Mouse (Mus musculus) liver, embryonic 12.5 days (tissue): Measurements from ENCODE around the gene Fam214a. TPM values are rescaled to one million over a fixed set of nuclear protein-coding genes. Genes with fewer than 3 reads are reported as not detected.

Experiments used
- ATAC-seq: fragments of 200-750 bp; cut with Nextera tagmentation; 2 replicates; pipeline ENCODE4 v1.8.0; 2017; ENCODE audit warnings: moderate number of reproducible peaks, mild to moderate bottlenecking, moderate library complexity
- H3K27ac ChIP-seq: fragments of 300-500 bp; sonication (generic); 2 replicates; pipeline ENCODE4 v1.5.1; 2016; ENCODE audit warnings: mild to moderate bottlenecking
- H3K27me3 ChIP-seq: fragments of 300-500 bp; sonication (generic); replicated peaks from 2 replicates; pipeline ENCODE4 v1.6.1; 2016; ENCODE audit warnings: mild to moderate bottlenecking, moderate library complexity
- H3K36me3 ChIP-seq: fragments of 300-500 bp; sonication (generic); 2 replicates; pipeline ENCODE4 v1.6.1; 2016; ENCODE audit warnings: mild to moderate bottlenecking, moderate library complexity
- H3K4me1 ChIP-seq: fragments of 300-500 bp; sonication (generic); 2 replicates; pipeline ENCODE4 v1.6.1; 2016
- H3K4me2 ChIP-seq: fragments of 300-500 bp; sonication (generic); 2 replicates; pipeline ENCODE4 v1.6.1; 2016; ENCODE audit warnings: mild to moderate bottlenecking, moderate library complexity
- H3K4me3 ChIP-seq: fragments of 300-500 bp; sonication (generic); 2 replicates; pipeline ENCODE4 v1.5.1; 2016; ENCODE audit warnings: mild to moderate bottlenecking, moderate library complexity
- H3K9ac ChIP-seq: fragments of 300-500 bp; sonication (generic); 2 replicates; pipeline ENCODE4 v1.6.1; 2016; ENCODE audit warnings: mild to moderate bottlenecking, moderate library complexity
- H3K9me3 ChIP-seq: fragments of 300-500 bp; sonication (generic); replicated peaks from 2 replicates; pipeline ENCODE4 v1.6.1; 2016; ENCODE audit warnings: mild to moderate bottlenecking, moderate library complexity
- WGBS: fragments of 180-500 bp; shearing (Covaris S2); methylation state at CpG from one replicate; pipeline ENCODE4 v1.1.7; 2016; ENCODE audit not compliant: insufficient replicate concordance; 5-methylcytosine and 5-hydroxymethylcytosine counted together
- polyA plus RNA-seq: library from polyadenylated mRNA; unstranded; fragments of >200 nt; fragmentation: Nextera tagmentation; extraction: Ambion mirVana; gene quantifications from 2 replicates; pipeline ENCODE4 v1.2.1, GENCODE M21; 2016

Fam214a gene
- polyA plus RNA-seq, 1 experiment from 2014 or later: 1.8 TPM

DNA sequence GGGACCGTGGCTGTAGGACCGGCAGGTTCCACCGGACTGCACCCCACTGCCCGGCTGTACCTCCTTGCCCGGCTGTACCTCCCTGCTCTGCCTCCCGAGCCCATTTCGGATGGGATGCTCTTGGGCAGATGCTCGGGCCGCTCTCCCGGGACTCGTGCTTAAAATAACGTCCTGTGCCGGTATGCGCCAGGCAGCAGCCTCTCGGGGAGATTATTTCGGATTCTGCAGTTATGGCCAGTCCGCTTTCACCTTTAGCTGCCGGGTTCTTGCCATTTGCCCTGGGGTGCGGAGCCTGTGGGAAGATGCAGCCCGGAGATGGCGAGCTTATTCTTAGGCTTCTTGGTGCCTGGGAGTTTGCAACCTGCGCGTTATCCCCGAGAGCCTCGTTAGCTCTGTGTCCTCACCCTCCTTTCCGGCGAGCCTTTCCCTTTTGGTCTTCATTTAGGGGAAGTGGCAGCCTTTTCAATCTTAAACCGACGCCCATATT is 119.1 kb downstream of the Fam214a start:
- H3K4me3 ChIP-seq: peak overlapping the region; percentile 67
- H3K9me3 ChIP-seq: no peaks in the 10 kb centered on the region
- H3K27ac ChIP-seq: peak overlapping the region; percentile 62; the same call in 1 of the 2 replicates
- no peak for ATAC-seq
- H3K36me3 ChIP-seq: no peaks in the 10 kb centered on the region
- WGBS: under 1% methylated on average over 29 of the region's 29 CpGs
- peaks cover 20% of the 10 kb centered on the region for H3K4me1 ChIP-seq
- H3K4me2 ChIP-seq: peak overlapping the region; percentile 95
- peaks cover 38% of the 10 kb centered on the region for H3K27me3 ChIP-seq
- H3K9ac ChIP-seq: peak overlapping the region; percentile 74

GRCm38 (mm10) chr9:75072361-75072760 is 119.7 kb downstream of the Fam214a start:
- H3K4me1 ChIP-seq: peaks cover 20% of the 10 kb centered on the region
- H3K36me3 ChIP-seq: no peaks in the 10 kb centered on the region
- H3K9ac ChIP-seq: no peak overlapping the region
- WGBS: 38% methylated on average over 3 of the region's 3 CpGs
- H3K27ac ChIP-seq: no peak overlapping the region
- ATAC-seq: no peak
- H3K4me2 ChIP-seq: peak overlapping the region; percentile 95
- H3K27me3 ChIP-seq: peaks cover 38% of the 10 kb centered on the region
- peak overlapping the region; percentile 67 for H3K4me3 ChIP-seq
- no peaks in the 10 kb centered on the region for H3K9me3 ChIP-seq

GRCm38 (mm10) chr9:75077191-75077590 is 124.5 kb downstream of the Fam214a start:
- H3K4me2 ChIP-seq: no peak overlapping the region
- H3K27ac ChIP-seq: no peak overlapping the region
- H3K9me3 ChIP-seq: no peaks in the 10 kb centered on the region
- H3K27me3 ChIP-seq: peaks cover 8% of the 10 kb centered on the region
- no peak overlapping the region for H3K4me3 ChIP-seq
- H3K4me1 ChIP-seq: 0 out of 2 replicates have a peak, but pooled peaks cover under 1% of the 10 kb centered on the region
- H3K36me3 ChIP-seq: no peaks in the 10 kb centered on the region
- no peak overlapping the region for H3K9ac ChIP-seq
- ATAC-seq: no peak

Other genes starting within 250 kb of the Fam214a start
- gene Onecut1, start 91.0 kb upstream of the Fam214a start, polyA plus RNA-seq: 2.1 and 2.6 TPM in 2 replicates
- gene Arpp19, start 84.7 kb downstream of the Fam214a start, polyA plus RNA-seq: 232 and 236 TPM in 2 replicates
- gene Myo5a, start 118.1 kb downstream of the Fam214a start, polyA plus RNA-seq: 3.8 and 3.9 TPM in 2 replicates